In genomic region chr10:11280578-11281463, GRCm38 (mm10) we compare ENCODE assay signal across 8 mouse cellular contexts. TPM values are rescaled to one million over a fixed set of nuclear protein-coding genes. Genes with fewer than 3 reads are reported as not detected.
DNase-seq lines count a peak whose midpoint lies in the region; ATAC-seq and TF ChIP-seq lines count a peak whose summit lies in the region.

Fbxo30 (plus strand) TSS chr10:11281330.

- no peaks in the 10 kb centered on the region for H3K36me3 ChIP-seq in ES-Bruce4 (ENCODE audit: control insufficient read depth, insufficient read depth, low read length, poor library complexity, severe bottlenecking)
- no peaks in the 10 kb centered on the region for H3K36me3 ChIP-seq in forebrain, embryonic 13.5 days (ENCODE audit: poor library complexity, severe bottlenecking)
- no peaks in the 10 kb centered on the region; the same call in 1 of the 2 replicates for H3K36me3 ChIP-seq in liver, embryonic 15.5 days (replicated peaks)
- no peaks in the 10 kb centered on the region for H3K36me3 ChIP-seq in neural tube, embryonic 11.5 days (ENCODE audit: control insufficient read depth, insufficient read depth, low read length)
- no peaks in the 10 kb centered on the region for H3K36me3 ChIP-seq in stomach, embryonic 16.5 days (ENCODE audit: control insufficient read depth, insufficient read depth, low read length)

- peak; percentile 12 for TF ChIP-seq CTCF in ES-Bruce4 (IDR thresholded peaks at IDR 0.05; ENCODE audit: low read depth, low read length)

- no peak for TF ChIP-seq EP300 in ES-Bruce4 (IDR thresholded peaks at IDR 0.05; ENCODE audit: insufficient read depth, low read depth, low read length)

- peak; percentile 79 for TF ChIP-seq POLR2A in ES-Bruce4 (IDR thresholded peaks at IDR 0.05; ENCODE audit: insufficient read depth, low read length)

- no peaks in the 10 kb centered on the region for H3K4me1 ChIP-seq in ES-Bruce4 (ENCODE audit: control insufficient read depth, insufficient read depth, low read length)
- peaks cover 12% of the 10 kb centered on the region for H3K4me1 ChIP-seq in forebrain, embryonic 13.5 days
- H3K4me1 ChIP-seq in liver, embryonic 15.5 days (replicated peaks) = peaks cover 31% of the 10 kb centered on the region
- 0 out of 2 replicates have a peak, but pooled peaks cover 3% of the 10 kb centered on the region for H3K4me1 ChIP-seq in neural tube, embryonic 11.5 days (ENCODE audit: control insufficient read depth, insufficient read depth, low read length)
- no peaks in the 10 kb centered on the region; the same call in 1 of the 2 replicates for H3K4me1 ChIP-seq in stomach, embryonic 16.5 days (ENCODE audit: control insufficient read depth, insufficient read depth, low read length)

- H3K4me3 ChIP-seq in ES-Bruce4 (ENCODE audit: low read depth, low read length) = peak within 1 kb of the TSS; percentile 84
- H3K4me3 ChIP-seq in forebrain, embryonic 13.5 days = peak within 1 kb of the TSS; percentile 95
- peak within 1 kb of the TSS; percentile 97 for H3K4me3 ChIP-seq in liver, embryonic 15.5 days (replicated peaks)
- peak within 1 kb of the TSS; percentile 93 for H3K4me3 ChIP-seq in neural tube, embryonic 11.5 days (ENCODE audit: low read depth, low read length)
- peak within 1 kb of the TSS; percentile 96 for H3K4me3 ChIP-seq in stomach, embryonic 16.5 days (replicated peaks; ENCODE audit: low read length)

- no peaks in the 10 kb centered on the region for H3K27me3 ChIP-seq in ES-Bruce4 (ENCODE audit: control insufficient read depth, insufficient read depth, low read length, poor library complexity, severe bottlenecking)
- H3K27me3 ChIP-seq in forebrain, embryonic 13.5 days = no peaks in the 10 kb centered on the region
- no peaks in the 10 kb centered on the region for H3K27me3 ChIP-seq in liver, embryonic 15.5 days
- H3K27me3 ChIP-seq in neural tube, embryonic 11.5 days (ENCODE audit: control insufficient read depth, insufficient read depth, low read length) = no peaks in the 10 kb centered on the region
- no peaks in the 10 kb centered on the region for H3K27me3 ChIP-seq in stomach, embryonic 16.5 days (ENCODE audit: control insufficient read depth, insufficient read depth, low read length)

- DNase-seq in heart, postnatal 10 days = peak; percentile 95
- peak; percentile 90 to 95 for DNase-seq in kidney, postnatal 4 days
- peak; percentile 93 for DNase-seq in neural tube, embryonic 11.5 days (ENCODE audit: low spot score)

- ATAC-seq in cerebellum, adult (ENCODE audit: insufficient number of reproducible peaks, low FRiP score, low TSS enrichment) = peak; percentile 93
- ATAC-seq in forebrain, embryonic 13.5 days = peak; percentile 94
- peak; percentile 94 for ATAC-seq in liver, embryonic 15.5 days (ENCODE audit: insufficient read depth)
- peak; percentile 91 for ATAC-seq in neural tube, embryonic 11.5 days (ENCODE audit: insufficient read depth, low FRiP score, low TSS enrichment)
- ATAC-seq in stomach, embryonic 16.5 days (ENCODE audit: insufficient read depth, low FRiP score) = peak; percentile 96

- H3K4me2 ChIP-seq in forebrain, embryonic 13.5 days = peak within 1 kb of the TSS; percentile 82
- H3K4me2 ChIP-seq in liver, embryonic 15.5 days = peak within 1 kb of the TSS; percentile 99
- peak within 1 kb of the TSS; percentile 83 for H3K4me2 ChIP-seq in neural tube, embryonic 11.5 days (ENCODE audit: low read depth)
- peak within 1 kb of the TSS; percentile 91 for H3K4me2 ChIP-seq in stomach, embryonic 16.5 days (ENCODE audit: low read depth, low read length)

- H3K9ac ChIP-seq in ES-Bruce4 (ENCODE audit: low read depth, poor library complexity, severe bottlenecking) = peak within 1 kb of the TSS; percentile 95
- H3K9ac ChIP-seq in forebrain, embryonic 13.5 days = peak within 1 kb of the TSS; percentile 87
- peak within 1 kb of the TSS; percentile 99 for H3K9ac ChIP-seq in liver, embryonic 15.5 days
- H3K9ac ChIP-seq in neural tube, embryonic 11.5 days (ENCODE audit: low read length) = peak within 1 kb of the TSS; percentile 95
- peak within 1 kb of the TSS; percentile 97 for H3K9ac ChIP-seq in stomach, embryonic 16.5 days (ENCODE audit: low read length)

- no peaks in the 10 kb centered on the region for H3K9me3 ChIP-seq in ES-Bruce4 (replicated peaks; ENCODE audit: control insufficient read depth, insufficient read depth, low read length, poor library complexity, severe bottlenecking)
- 0 out of 2 replicates have a peak, but pooled peaks cover 4% of the 10 kb centered on the region for H3K9me3 ChIP-seq in forebrain, embryonic 13.5 days (replicated peaks)
- H3K9me3 ChIP-seq in liver, embryonic 15.5 days (replicated peaks) = no peaks in the 10 kb centered on the region
- H3K9me3 ChIP-seq in neural tube, embryonic 11.5 days (ENCODE audit: control insufficient read depth, low read length) = no peaks in the 10 kb centered on the region
- H3K9me3 ChIP-seq in stomach, embryonic 16.5 days (replicated peaks; ENCODE audit: control insufficient read depth, low read length) = no peaks in the 10 kb centered on the region

- peak within 1 kb of the TSS; percentile 76 for H3K27ac ChIP-seq in ES-Bruce4 (ENCODE audit: insufficient read depth, low read length)
- peak within 1 kb of the TSS; percentile 97 for H3K27ac ChIP-seq in forebrain, embryonic 13.5 days
- H3K27ac ChIP-seq in liver, embryonic 15.5 days (replicated peaks) = peak within 1 kb of the TSS; percentile 98
- H3K27ac ChIP-seq in neural tube, embryonic 11.5 days (ENCODE audit: low read depth, low read length) = peak within 1 kb of the TSS; percentile 97
- H3K27ac ChIP-seq in stomach, embryonic 16.5 days (ENCODE audit: low read length) = peak within 1 kb of the TSS; percentile 98

- intact Hi-C loops in heart, postnatal 10 days (cut with DNase I) = loop anchor here (1.0 to 5.0 kb wide), 2 partner anchors 62 to 69 kb away; partner anchors contain the start of gene Epm2a

- under 1% methylated on average over 80 of the region's 93 CpGs for WGBS in forebrain, embryonic 13.5 days
- WGBS in liver, embryonic 15.5 days (ENCODE audit: insufficient replicate concordance) = under 1% methylated on average over 93 of the region's 93 CpGs
- WGBS in neural tube, embryonic 11.5 days = 0% methylated on average over 59 of the region's 93 CpGs
- WGBS in stomach, embryonic 16.5 days = under 1% methylated on average over 85 of the region's 93 CpGs

RNA-seq across cellular contexts. Expression of gene Fbxo30, which starts in this region (rescaled TPM):
- polyA plus RNA-seq in ES-Bruce4 (2011; ENCODE audit: insufficient read depth, insufficient read length, low read depth, missing spikeins) = 44.6 and 45.1 TPM in 2 replicates
- 30.7 and 33.4 TPM in 2 replicates for polyA plus RNA-seq in forebrain, embryonic 13.5 days (2015; fragmentation: Nextera tagmentation; extraction: Ambion mirVana)
- 10 to 100 TPM; 25.7 to 27.1 TPM for total RNA-seq in heart, postnatal 10 days (2021)
- 59.4 and 63.5 TPM in 2 replicates for polyA plus RNA-seq in liver, embryonic 15.5 days (2015; fragmentation: Nextera tagmentation; extraction: Ambion mirVana)
- 34.6 and 40.6 TPM in 2 replicates for polyA plus RNA-seq in neural tube, embryonic 11.5 days (2014; fragmentation: Nextera tagmentation; extraction: Ambion mirVana)
- polyA plus RNA-seq in stomach, embryonic 16.5 days (2015; fragmentation: Nextera tagmentation; extraction: Ambion mirVana) = 29.2 and 32.8 TPM in 2 replicates

Comparison
In these comparisons a context has a peak if more than half of its experiments do, and no peak if none do; other contexts are left out.
1. Peak in every context shown above with its lines: DNase-seq, ATAC-seq, H3K4me3 ChIP-seq and H3K27ac ChIP-seq.